Mouse (Mus musculus): ENCODE measurements around the gene Otop1. TPM values are rescaled to one million over a fixed set of nuclear protein-coding genes. Genes with fewer than 3 reads are reported as not detected.
A peak's percentile ranks its signal among the peaks of the same experiment; 100 is the strongest.

Gene Otop1
- polyA plus RNA-seq (2012; rRNA removed) = 0.05 TPM in 1 of 2 replicates, not detected in the other

- TF ChIP-seq CTCF (IDR thresholded peaks at IDR 0.05; ENCODE audit: borderline replicate concordance, extremely low read depth, insufficient read depth, insufficient read length) (no peak), POLR2A (IDR thresholded peaks at IDR 0.05; ENCODE audit: borderline replicate concordance, extremely low read depth, insufficient read depth, insufficient read length, poor library complexity, severe bottlenecking) (no peak)
- DNase-seq (ENCODE audit: low read depth) = no peak
Observed at GRCm38 (mm10) chr5:38275771-38276170, at the start of gene Otop1. TSS of gene Otop1 (plus strand) at chr5:38275972.

- peak; percentile 46 for DNase-seq (ENCODE audit: low read depth)
- no peak for TF ChIP-seq POLR2A (IDR thresholded peaks at IDR 0.05; ENCODE audit: borderline replicate concordance, extremely low read depth, insufficient read depth, insufficient read length, poor library complexity, severe bottlenecking)
- TF ChIP-seq CTCF (IDR thresholded peaks at IDR 0.05; ENCODE audit: borderline replicate concordance, extremely low read depth, insufficient read depth, insufficient read length) = peak; percentile 75
Observed at GRCm38 (mm10) chr5:38235422-38235821, 40.4 kb upstream of the Otop1 start.

- TF ChIP-seq POLR2A (IDR thresholded peaks at IDR 0.05; ENCODE audit: borderline replicate concordance, extremely low read depth, insufficient read depth, insufficient read length, poor library complexity, severe bottlenecking) (no peak), CTCF (IDR thresholded peaks at IDR 0.05; ENCODE audit: borderline replicate concordance, extremely low read depth, insufficient read depth, insufficient read length) (no peak)
Observed at GRCm38 (mm10) chr5:38236627-38237026, 39.1 kb upstream of the Otop1 start.

GRCm38 (mm10) chr5:38240727-38241472 is 34.9 kb upstream of the Otop1 start:
- peak; percentile 19 for DNase-seq (ENCODE audit: low read depth)
- no peak for TF ChIP-seq CTCF (IDR thresholded peaks at IDR 0.05; ENCODE audit: borderline replicate concordance, extremely low read depth, insufficient read depth, insufficient read length)
- no peak for TF ChIP-seq POLR2A (IDR thresholded peaks at IDR 0.05; ENCODE audit: borderline replicate concordance, extremely low read depth, insufficient read depth, insufficient read length, poor library complexity, severe bottlenecking)

More at GRCm38 (mm10) chr5:38236627-38237026, 39.1 kb upstream of the Otop1 start:
- no peak for DNase-seq (ENCODE audit: low read depth)

- DNase-seq (ENCODE audit: low read depth) = peak; percentile 52
- no peak for TF ChIP-seq POLR2A (IDR thresholded peaks at IDR 0.05; ENCODE audit: borderline replicate concordance, extremely low read depth, insufficient read depth, insufficient read length, poor library complexity, severe bottlenecking)
- no peak for TF ChIP-seq CTCF (IDR thresholded peaks at IDR 0.05; ENCODE audit: borderline replicate concordance, extremely low read depth, insufficient read depth, insufficient read length)
Observed at GRCm38 (mm10) chr5:38241473-38241834, 34.3 kb upstream of the Otop1 start.

- TF ChIP-seq POLR2A (IDR thresholded peaks at IDR 0.05; ENCODE audit: borderline replicate concordance, extremely low read depth, insufficient read depth, insufficient read length, poor library complexity, severe bottlenecking) (no peak), CTCF (IDR thresholded peaks at IDR 0.05; ENCODE audit: borderline replicate concordance, extremely low read depth, insufficient read depth, insufficient read length) (no peak)
- DNase-seq (ENCODE audit: low read depth) = no peak
Observed at GRCm38 (mm10) chr5:38241966-38242365, 33.8 kb upstream of the Otop1 start.

- DNase-seq (ENCODE audit: low read depth) = no peak
- TF ChIP-seq POLR2A (IDR thresholded peaks at IDR 0.05; ENCODE audit: borderline replicate concordance, extremely low read depth, insufficient read depth, insufficient read length, poor library complexity, severe bottlenecking) = no peak
- TF ChIP-seq CTCF (IDR thresholded peaks at IDR 0.05; ENCODE audit: borderline replicate concordance, extremely low read depth, insufficient read depth, insufficient read length) = peak; percentile 26; the same call in 1 of the 2 replicates
Observed at GRCm38 (mm10) chr5:38255195-38255594, 20.6 kb upstream of the Otop1 start.

GRCm38 (mm10) chr5:38255644-38256043 is 20.1 kb upstream of the Otop1 start:
- no peak for DNase-seq (ENCODE audit: low read depth)
- TF ChIP-seq CTCF (IDR thresholded peaks at IDR 0.05; ENCODE audit: borderline replicate concordance, extremely low read depth, insufficient read depth, insufficient read length) = no peak
- no peak for TF ChIP-seq POLR2A (IDR thresholded peaks at IDR 0.05; ENCODE audit: borderline replicate concordance, extremely low read depth, insufficient read depth, insufficient read length, poor library complexity, severe bottlenecking)

- TF ChIP-seq POLR2A (IDR thresholded peaks at IDR 0.05; ENCODE audit: borderline replicate concordance, extremely low read depth, insufficient read depth, insufficient read length, poor library complexity, severe bottlenecking) = no peak
- TF ChIP-seq CTCF (IDR thresholded peaks at IDR 0.05; ENCODE audit: borderline replicate concordance, extremely low read depth, insufficient read depth, insufficient read length) = no peak
- DNase-seq (ENCODE audit: low read depth) = no peak
Observed at GRCm38 (mm10) chr5:38256551-38256950, 19.2 kb upstream of the Otop1 start.

- no peak for DNase-seq (ENCODE audit: low read depth)
- TF ChIP-seq CTCF (IDR thresholded peaks at IDR 0.05; ENCODE audit: borderline replicate concordance, extremely low read depth, insufficient read depth, insufficient read length) (no peak), POLR2A (IDR thresholded peaks at IDR 0.05; ENCODE audit: borderline replicate concordance, extremely low read depth, insufficient read depth, insufficient read length, poor library complexity, severe bottlenecking) (no peak)
Observed at GRCm38 (mm10) chr5:38258034-38258772, 17.6 kb upstream of the Otop1 start.

GRCm38 (mm10) chr5:38258773-38259146 is 17.0 kb upstream of the Otop1 start:
- no peak for DNase-seq (ENCODE audit: low read depth)
- no peak for TF ChIP-seq CTCF (IDR thresholded peaks at IDR 0.05; ENCODE audit: borderline replicate concordance, extremely low read depth, insufficient read depth, insufficient read length)
- TF ChIP-seq POLR2A (IDR thresholded peaks at IDR 0.05; ENCODE audit: borderline replicate concordance, extremely low read depth, insufficient read depth, insufficient read length, poor library complexity, severe bottlenecking) = no peak

Data from brain, embryonic 14.5 days (tissue).